Mouse (Mus musculus) MEL (cell line): ENCODE measurements around the gene Cdk15. TPM values are rescaled to one million over a fixed set of nuclear protein-coding genes. Genes with fewer than 3 reads are reported as not detected.

ENCODE experiments used
- DNase-seq: peaks from one replicate; pipeline ENCODE4 v3.0.0; 2011; ENCODE audit warnings: low read depth, low spot score
- H3K27ac ChIP-seq: 2 replicates; pipeline ENCODE4 v1.5.1; 2012; ENCODE audit warnings: low read depth, mild to moderate bottlenecking, control low read depth, low read length, moderate library complexity; ENCODE audit not compliant: control insufficient read depth
- H3K27me3 ChIP-seq, 2 experiments: fragments of 150-350 bp in 1 of 2; sonication (generic) in 1 of 2; 2 replicates each; pipeline ENCODE4 v1.6.1; 2012; ENCODE audit warnings: low read length in 2 of 2, mild to moderate bottlenecking in 2 of 2, improper control_type of control experiment in 1 of 2, moderate library complexity in 1 of 2; ENCODE audit not compliant: insufficient read depth in 2 of 2, control insufficient read depth in 1 of 2
- H3K36me3 ChIP-seq, 2 experiments: 2 replicates each; pipeline ENCODE4 v1.6.1; 2012 to 2014; ENCODE audit warnings: low read length in 2 of 2, improper control_type of control experiment in 1 of 2, inconsistent platforms in 1 of 2, mild to moderate bottlenecking in 1 of 2; ENCODE audit not compliant: insufficient read depth in 2 of 2, control insufficient read depth in 1 of 2
- H3K4me1 ChIP-seq, 2 experiments: fragments of 150-350 bp in 1 of 2; sonication (generic) in 1 of 2; 2 replicates each; pipeline ENCODE4 v1.6.1; 2012; ENCODE audit warnings: low read length in 2 of 2, improper control_type of control experiment in 1 of 2, mild to moderate bottlenecking in 1 of 2; ENCODE audit not compliant: insufficient read depth in 2 of 2, control insufficient read depth in 1 of 2
- H3K4me3 ChIP-seq, 2 experiments: fragments of 150-350 bp in 1 of 2; sonication (generic) in 1 of 2; 2 replicates each; pipeline ENCODE4 v1.5.1; 2012; ENCODE audit warnings: low read depth in 2 of 2, low read length in 2 of 2, mild to moderate bottlenecking in 2 of 2, moderate library complexity in 2 of 2, control low read depth in 1 of 2, improper control_type of control experiment in 1 of 2; ENCODE audit not compliant: control insufficient read depth in 1 of 2, insufficient read depth in 1 of 2
- H3K79me2 ChIP-seq: 2 replicates; pipeline ENCODE4 v1.6.1; 2012; ENCODE audit warnings: mild to moderate bottlenecking, low read length, moderate library complexity; ENCODE audit not compliant: control insufficient read depth, poor library complexity, insufficient read depth
- H3K9ac ChIP-seq: 2 replicates; pipeline ENCODE4 v1.6.1; 2012; ENCODE audit warnings: low read depth, mild to moderate bottlenecking, control low read depth, low read length, moderate library complexity; ENCODE audit not compliant: control insufficient read depth, poor library complexity, severe bottlenecking
- H3K9me3 ChIP-seq: fragments of 150-350 bp; sonication (generic); replicated peaks from 2 replicates; pipeline ENCODE4 v1.6.1; 2012; ENCODE audit warnings: mild to moderate bottlenecking, low read length, improper control_type of control experiment, moderate library complexity; ENCODE audit not compliant: insufficient read depth
- CHD1 ChIP-seq: IDR thresholded peaks from 2 replicates; pipeline ENCODE4 v1.6.1; 2012; ENCODE audit warnings: low read depth, mild to moderate bottlenecking, inconsistent platforms, low read length, improper control_type of control experiment
- GABPA ChIP-seq: IDR thresholded peaks from 2 replicates; pipeline ENCODE4 v1.6.1; 2012; ENCODE audit warnings: low read depth, mild to moderate bottlenecking, inconsistent platforms, low read length, improper control_type of control experiment, moderate library complexity
- MAX ChIP-seq: IDR thresholded peaks from 2 replicates; pipeline ENCODE4 v1.6.1; 2011; ENCODE audit warnings: low read length, improper control_type of control experiment
- MAZ ChIP-seq: IDR thresholded peaks from 2 replicates; pipeline ENCODE4 v1.6.1; 2012; ENCODE audit warnings: low read depth, mild to moderate bottlenecking, inconsistent platforms, low read length, improper control_type of control experiment
- MEF2A ChIP-seq: IDR thresholded peaks from 2 replicates; pipeline ENCODE4 v1.6.1; 2014; ENCODE audit warnings: low read depth, mild to moderate bottlenecking, inconsistent platforms, low read length, improper control_type of control experiment; ENCODE audit not compliant: poor library complexity, insufficient replicate concordance, severe bottlenecking; ENCODE audit errors: extremely low read depth
- MXI1 ChIP-seq: IDR thresholded peaks from 2 replicates; pipeline ENCODE4 v1.6.1; 2011; ENCODE audit warnings: mild to moderate bottlenecking, low read depth, low read length, improper control_type of control experiment
- MYC ChIP-seq: IDR thresholded peaks from 2 replicates; pipeline ENCODE4 v1.6.1; 2011; ENCODE audit warnings: low read depth, mild to moderate bottlenecking, low read length, improper control_type of control experiment, moderate library complexity
- NELFE ChIP-seq: IDR thresholded peaks from 2 replicates; pipeline ENCODE4 v1.6.1; 2011; ENCODE audit warnings: low read depth, low read length, improper control_type of control experiment
- POLR2AphosphoS2 ChIP-seq: IDR thresholded peaks from 2 replicates; pipeline ENCODE4 v1.6.1; 2011; ENCODE audit warnings: low read length, improper control_type of control experiment
- TAL1 ChIP-seq: IDR thresholded peaks from 2 replicates; pipeline ENCODE4 v1.6.1; 2012; ENCODE audit warnings: mild to moderate bottlenecking, inconsistent platforms, low read length, moderate library complexity, mixed read lengths
- TCF12 ChIP-seq: IDR thresholded peaks from 2 replicates; pipeline ENCODE4 v1.6.1; 2014; ENCODE audit warnings: low read depth, mild to moderate bottlenecking, inconsistent platforms, low read length, improper control_type of control experiment, moderate library complexity
- UBTF ChIP-seq: IDR thresholded peaks from 2 replicates; pipeline ENCODE4 v1.6.1; 2012; ENCODE audit warnings: low read depth, mild to moderate bottlenecking, inconsistent platforms, low read length, improper control_type of control experiment, moderate library complexity, borderline replicate concordance; ENCODE audit not compliant: insufficient read depth
- USF1 ChIP-seq: IDR thresholded peaks from 2 replicates; pipeline ENCODE4 v1.6.1; 2014; ENCODE audit warnings: low read depth, mild to moderate bottlenecking, inconsistent platforms, low read length, improper control_type of control experiment, moderate library complexity
- USF2 ChIP-seq, 2 experiments: IDR thresholded peaks; 2 replicates each; pipeline ENCODE4 v1.6.1; 2011 to 2012; ENCODE audit warnings: improper control_type of control experiment in 2 of 2, low read length in 2 of 2, borderline replicate concordance in 1 of 2, inconsistent platforms in 1 of 2, low read depth in 1 of 2, mild to moderate bottlenecking in 1 of 2; ENCODE audit not compliant: insufficient read depth in 1 of 2
- ZMIZ1 ChIP-seq: IDR thresholded peaks from 2 replicates; pipeline ENCODE4 v1.6.1; 2012; ENCODE audit warnings: low read depth, mild to moderate bottlenecking, inconsistent platforms, low read length, improper control_type of control experiment, moderate library complexity
- ZNF384 ChIP-seq: IDR thresholded peaks from 2 replicates; pipeline ENCODE4 v1.6.1; 2012; ENCODE audit warnings: low read depth, mild to moderate bottlenecking, inconsistent platforms, low read length, improper control_type of control experiment
- polyA plus RNA-seq, 2 experiments: library from polyadenylated mRNA; stranded (reverse) in 1 of 2; unstranded in 1 of 2; fragments of >175 nt in 1 of 2; fragments of >200 nt in 1 of 2; gene quantifications; 2 replicates each; pipeline versions ENCODE4 v1.2.1 to v1.2.4; 2012; ENCODE audit warnings: low replicate concordance in 2 of 2, low read depth in 1 of 2; ENCODE audit not compliant: insufficient read length in 2 of 2, insufficient read depth in 1 of 2, missing spikeins in 1 of 2
- total RNA-seq: library from RNA; depleted of rRNA; stranded (reverse); fragments of 300-350 nt; gene quantifications from 2 replicates; pipeline ENCODE4 v1.2.3, GENCODE M21; 2012

The Cdk15 gene
- total and polyA plus RNA-seq, 3 experiments = not detected

DNA sequence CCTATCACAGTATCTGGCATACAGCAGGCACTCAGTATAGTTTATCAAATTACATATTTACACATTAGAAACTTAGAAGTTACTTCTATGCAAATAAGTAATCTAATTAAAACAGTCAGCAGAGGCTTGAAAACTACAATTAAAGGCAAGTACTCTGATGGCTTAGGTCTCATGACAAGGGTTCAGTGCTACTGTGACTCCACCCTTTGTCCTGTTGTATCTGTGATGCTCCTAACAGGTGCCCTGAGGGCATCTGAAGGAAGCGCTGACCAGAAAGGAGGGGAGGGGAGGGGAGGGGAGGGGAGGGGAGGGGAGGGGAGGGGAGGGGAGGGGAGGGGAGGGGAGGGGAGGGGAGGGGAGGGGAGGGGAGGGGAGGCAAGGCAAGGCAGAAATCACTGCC is 43.8 kb upstream of the Cdk15 start:
- no peaks in the 10 kb centered on the region for H3K4me1 ChIP-seq
- no peaks in the 10 kb centered on the region for H3K27me3 ChIP-seq
- no peak overlapping the region for H3K9ac ChIP-seq
- no peaks in the 10 kb centered on the region for H3K9me3 ChIP-seq
- H3K27ac ChIP-seq = no peak overlapping the region
- no peak for DNase-seq
- H3K4me3 ChIP-seq = no peak overlapping the region
- TF ChIP-seq ZNF384 (no peak), GABPA (no peak), CHD1 (no peak), USF2 (IDR thresholded peaks at IDR 0.05; ENCODE audit: borderline replicate concordance in 1 of 2, insufficient read depth in 1 of 2, low read depth in 1 of 2, low read length in 2 of 2) (no peak), TAL1 (no peak), POLR2AphosphoS2 (no peak), TCF12 (no peak), ZMIZ1 (no peak), MAX (no peak), MXI1 (no peak), NELFE (no peak), MAZ (no peak), UBTF (no peak)
- H3K79me2 ChIP-seq = no peaks in the 10 kb centered on the region
- peaks cover 0 to 2% of the 10 kb centered on the region in 2 experiments; a peak in 1 of 4 replicates for H3K36me3 ChIP-seq

DNA sequence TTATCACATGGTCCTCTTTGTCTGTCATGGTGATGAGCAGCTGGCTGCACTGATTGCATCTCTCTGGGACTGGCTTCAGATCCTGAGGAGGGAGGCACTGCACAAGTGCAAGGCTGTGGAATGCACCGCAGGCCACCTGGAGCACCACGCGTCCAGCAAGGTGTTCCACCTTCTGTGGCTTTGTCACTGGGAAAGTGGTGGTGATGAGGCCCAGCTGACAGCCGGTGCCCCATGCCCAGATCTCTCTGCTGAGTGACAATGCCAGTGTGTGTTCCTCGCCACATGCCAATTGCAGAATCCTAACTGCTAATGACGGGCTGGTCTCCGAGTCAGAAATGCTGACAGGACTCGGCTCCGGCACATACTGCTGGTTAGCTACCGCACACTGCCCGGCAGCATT is 41.3 kb upstream of the Cdk15 start:
- H3K79me2 ChIP-seq = no peaks in the 10 kb centered on the region
- no peak overlapping the region for H3K27ac ChIP-seq
- peaks cover 0 to 2% of the 10 kb centered on the region in 2 experiments; a peak in 1 of 4 replicates for H3K36me3 ChIP-seq
- TF ChIP-seq GABPA (no peak), MEF2A (no peak), MYC (no peak), USF1 (no peak)
- DNase-seq = no peak
- no peaks in the 10 kb centered on the region for H3K9me3 ChIP-seq
- no peaks in the 10 kb centered on the region for H3K4me1 ChIP-seq
- no peaks in the 10 kb centered on the region for H3K27me3 ChIP-seq
- no peak overlapping the region for H3K4me3 ChIP-seq
- no peak overlapping the region for H3K9ac ChIP-seq
